Mouse (Mus musculus) heart, postnatal 0 days (tissue): ENCODE measurements around the gene Ptprm. TPM values are rescaled to one million over a fixed set of nuclear protein-coding genes. Genes with fewer than 3 reads are reported as not detected.

Experiments used
- ATAC-seq: fragments of 200-750 bp; cut with Nextera tagmentation; 2 replicates; pipeline ENCODE4 v1.8.0; 2017; ENCODE audit warnings: low read depth, moderate number of reproducible peaks, moderate library complexity; ENCODE audit not compliant: insufficient read depth
- DNase-seq: peaks from one replicate; pipeline ENCODE4 v3.0.0-alpha.2; 2016; ENCODE audit warnings: low spot score
- H3K27ac ChIP-seq: fragments of 300-500 bp; sonication (generic); 2 replicates; pipeline ENCODE4 v1.5.1; 2014; ENCODE audit warnings: low read depth, mild to moderate bottlenecking
- H3K27me3 ChIP-seq: fragments of 300-500 bp; sonication (generic); 2 replicates; pipeline ENCODE4 v1.6.1; 2014; ENCODE audit warnings: low read length, mixed read lengths; ENCODE audit not compliant: control insufficient read depth, insufficient read depth
- H3K36me3 ChIP-seq: fragments of 300-500 bp; sonication (generic); replicated peaks from 2 replicates; pipeline ENCODE4 v1.6.1; 2014; ENCODE audit warnings: low read length, mixed read lengths; ENCODE audit not compliant: control insufficient read depth, insufficient read depth
- H3K4me1 ChIP-seq: fragments of 300-500 bp; sonication (generic); 2 replicates; pipeline ENCODE4 v1.6.1; 2014; ENCODE audit warnings: antibody characterized with exemption; ENCODE audit not compliant: control insufficient read depth, insufficient read depth
- H3K4me2 ChIP-seq: fragments of 300-500 bp; sonication (generic); 2 replicates; pipeline ENCODE4 v1.6.1; 2014; ENCODE audit warnings: low read depth, mild to moderate bottlenecking, low read length, moderate library complexity
- H3K4me3 ChIP-seq: fragments of 300-500 bp; sonication (generic); 2 replicates; pipeline ENCODE4 v1.5.1; 2014; ENCODE audit warnings: low read depth, low read length
- H3K9ac ChIP-seq: fragments of 300-500 bp; sonication (generic); replicated peaks from 2 replicates; pipeline ENCODE4 v1.6.1; 2014; ENCODE audit warnings: low read depth, low read length, mixed read lengths
- H3K9me3 ChIP-seq: fragments of 300-500 bp; sonication (generic); replicated peaks from 2 replicates; pipeline ENCODE4 v1.6.1; 2016; ENCODE audit warnings: low read length; ENCODE audit not compliant: control insufficient read depth
- CTCF ChIP-seq: IDR thresholded peaks from 2 replicates; pipeline ENCODE4 v1.5.1; 2016; ENCODE audit warnings: antibody characterized with exemption, control low read depth, low read depth
- EP300 ChIP-seq: IDR thresholded peaks from 2 replicates; pipeline ENCODE4 v1.6.1; 2016; ENCODE audit warnings: antibody characterized with exemption, low read depth
- WGBS: fragments of 180-500 bp; shearing (Covaris S2); extraction: QIAGEN DNeasy Blood & Tissue Kit; methylation state at CpG from one replicate; pipeline ENCODE4 v1.1.7; 2014; 5-methylcytosine and 5-hydroxymethylcytosine counted together
- polyA plus RNA-seq: library from polyadenylated mRNA; unstranded; fragments of >200 nt; fragmentation: Nextera tagmentation; extraction: Ambion mirVana; gene quantifications from 2 replicates; pipeline ENCODE4 v1.2.1, GENCODE M21; 2015
- total RNA-seq: library from RNA; depleted of rRNA; stranded (reverse); fragments of >200 nt; gene quantifications from 2 replicates; pipeline ENCODE4 v1.2.3, GENCODE M21; 2014; ENCODE audit warnings: low replicate concordance

The Ptprm gene
- total and polyA plus RNA-seq, 2 experiments from 2014 or later: 11.9 to 48.0 TPM

GRCm38 (mm10) chr17:67106176-67106575, 248.1 kb downstream of the Ptprm start:
- no peak overlapping the region for H3K4me2 ChIP-seq
- H3K27me3 ChIP-seq: no peaks in the 10 kb centered on the region
- H3K4me1 ChIP-seq: no peaks in the 10 kb centered on the region
- DNase-seq: no peak
- H3K4me3 ChIP-seq: no peak overlapping the region
- ATAC-seq: no peak
- H3K9ac ChIP-seq: no peak overlapping the region
- no peaks in the 10 kb centered on the region for H3K9me3 ChIP-seq
- no peak overlapping the region for H3K27ac ChIP-seq
- H3K36me3 ChIP-seq: no peaks in the 10 kb centered on the region
- 80% methylated on average over 2 of the region's 2 CpGs for WGBS
- TF ChIP-seq EP300: no peak
- TF ChIP-seq CTCF: no peak

GRCm38 (mm10) chr17:67102051-67102450, 252.2 kb downstream of the Ptprm start:
- Histone ChIP-seq H3K4me1 (no peaks in the 10 kb centered on the region), H3K4me3 (no peak overlapping the region), H3K27me3 (no peaks in the 10 kb centered on the region), H3K9ac (no peak overlapping the region), H3K9me3 (no peaks in the 10 kb centered on the region), H3K27ac (no peak overlapping the region), H3K36me3 (no peaks in the 10 kb centered on the region), H3K4me2 (no peak overlapping the region)
- TF ChIP-seq CTCF: no peak
- TF ChIP-seq EP300: no peak
- WGBS: 42% methylated on average over 6 of the region's 6 CpGs
- DNase-seq (no peak), ATAC-seq (no peak)

- DNase-seq (no peak), ATAC-seq (no peak)
- Histone ChIP-seq H3K27ac (no peak overlapping the region), H3K27me3 (no peaks in the 10 kb centered on the region), H3K4me3 (no peak overlapping the region), H3K4me1 (no peaks in the 10 kb centered on the region), H3K9ac (no peak overlapping the region), H3K36me3 (peaks cover 3% of the 10 kb centered on the region; the same call in 1 of the 2 replicates), H3K9me3 (no peaks in the 10 kb centered on the region), H3K4me2 (no peak overlapping the region)
- 82% methylated on average over 5 of the region's 5 CpGs for WGBS
- no peak for TF ChIP-seq EP300
- no peak for TF ChIP-seq CTCF
Observed at GRCm38 (mm10) chr17:67090997-67091396, 263.3 kb downstream of the Ptprm start.

DNA sequence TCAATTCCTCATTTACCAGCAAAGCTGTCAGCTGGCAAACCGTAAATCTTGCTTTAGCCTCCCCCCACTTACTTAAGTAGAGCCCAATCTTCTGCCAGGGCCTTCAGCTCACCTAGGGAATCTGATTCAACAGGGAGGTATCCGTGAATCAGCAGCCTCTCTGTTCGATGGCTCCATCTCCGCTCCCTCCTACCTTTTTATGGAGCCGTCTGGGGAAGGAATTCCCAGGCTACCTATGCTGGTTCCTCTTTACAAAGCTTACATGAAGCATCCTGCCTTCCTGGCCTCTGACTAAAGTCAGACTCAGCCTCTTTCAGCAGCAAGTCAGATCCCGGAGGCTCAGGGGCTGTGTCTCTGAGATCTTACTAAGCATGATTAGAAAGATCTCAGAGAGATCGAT, 264.1 kb downstream of the Ptprm start:
- no peaks in the 10 kb centered on the region for H3K27me3 ChIP-seq
- DNase-seq (no peak), ATAC-seq (no peak)
- H3K4me3 ChIP-seq: no peak overlapping the region
- no peak for TF ChIP-seq EP300
- peaks cover 3% of the 10 kb centered on the region; the same call in 1 of the 2 replicates for H3K36me3 ChIP-seq
- H3K9ac ChIP-seq: no peak overlapping the region
- no peak overlapping the region for H3K4me2 ChIP-seq
- no peak overlapping the region for H3K27ac ChIP-seq
- H3K9me3 ChIP-seq: no peaks in the 10 kb centered on the region
- H3K4me1 ChIP-seq: peaks cover 3% of the 10 kb centered on the region; the same call in 1 of the 2 replicates
- WGBS: 78% methylated on average over 7 of the region's 7 CpGs

DNA sequence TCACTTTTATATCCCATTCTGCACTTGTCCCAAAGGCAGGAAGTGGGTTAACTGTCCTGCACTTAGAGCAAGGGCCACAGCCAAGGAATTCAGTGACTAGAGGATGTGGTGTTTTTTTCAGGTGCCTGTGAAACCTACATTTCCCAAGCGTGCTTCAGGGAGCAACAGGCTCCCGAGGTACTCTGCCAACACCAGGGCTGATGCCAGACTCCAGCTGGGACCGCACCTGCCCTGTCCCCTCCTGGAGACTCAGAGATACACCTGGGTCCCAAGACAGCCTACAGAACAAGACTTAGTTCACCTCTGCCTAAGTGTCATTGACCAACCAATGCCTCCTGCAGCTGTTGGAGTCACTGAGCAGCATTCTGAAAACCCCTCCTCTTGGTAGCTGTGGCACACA, 264.6 kb downstream of the Ptprm start:
- Histone ChIP-seq H3K9me3 (no peaks in the 10 kb centered on the region), H3K27ac (no peak overlapping the region), H3K4me1 (peaks cover 8% of the 10 kb centered on the region; the same call in 1 of the 2 replicates), H3K4me2 (no peak overlapping the region), H3K4me3 (no peak overlapping the region), H3K27me3 (no peaks in the 10 kb centered on the region), H3K36me3 (peaks cover 3% of the 10 kb centered on the region; the same call in 1 of the 2 replicates), H3K9ac (no peak overlapping the region)
- TF ChIP-seq EP300: no peak
- DNase-seq: no peak
- WGBS: 64% methylated on average over 3 of the region's 3 CpGs
- ATAC-seq: no peak

DNA sequence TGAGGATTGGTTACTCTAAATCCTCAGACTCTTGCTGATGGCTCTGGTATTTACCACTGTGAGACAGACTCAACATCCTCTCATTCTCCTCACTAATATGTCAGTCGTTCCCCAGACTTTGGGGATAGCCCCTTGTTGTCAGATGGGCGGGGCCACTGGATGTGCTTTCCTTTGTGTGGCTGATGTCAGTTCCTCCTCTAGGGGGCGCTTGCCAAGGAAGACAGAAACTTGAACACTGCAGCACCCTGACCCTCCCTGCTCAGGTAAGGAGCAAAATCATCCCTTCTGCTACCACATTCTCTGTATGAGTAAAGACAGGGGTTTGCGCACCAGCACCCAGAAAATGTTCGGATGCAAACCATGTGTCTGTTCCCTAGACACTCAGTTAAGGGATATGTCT, 266.7 kb downstream of the Ptprm start:
- H3K4me2 ChIP-seq: no peak overlapping the region
- DNase-seq: no peak
- H3K9ac ChIP-seq: no peak overlapping the region
- H3K27ac ChIP-seq: no peak overlapping the region
- H3K4me1 ChIP-seq: peaks cover 17% of the 10 kb centered on the region
- TF ChIP-seq CTCF (peak; percentile 26; the same call in 1 of the 2 replicates), EP300 (no peak)
- no peaks in the 10 kb centered on the region for H3K9me3 ChIP-seq
- H3K4me3 ChIP-seq: no peak overlapping the region
- ATAC-seq: no peak
- WGBS: 64% methylated on average over 5 of the region's 5 CpGs
- no peaks in the 10 kb centered on the region for H3K36me3 ChIP-seq
- no peaks in the 10 kb centered on the region for H3K27me3 ChIP-seq
